Mouse (Mus musculus): ENCODE measurements around the gene Khdc1a.
A peak's percentile ranks its signal among the peaks of the same experiment; 100 is the strongest.
"Not testable (repeated sequence)": the region's sequence is repeated elsewhere in the genome, so short reads cannot be mapped to it uniquely, and the experiment has no call there.

Gene Khdc1a

DNA sequence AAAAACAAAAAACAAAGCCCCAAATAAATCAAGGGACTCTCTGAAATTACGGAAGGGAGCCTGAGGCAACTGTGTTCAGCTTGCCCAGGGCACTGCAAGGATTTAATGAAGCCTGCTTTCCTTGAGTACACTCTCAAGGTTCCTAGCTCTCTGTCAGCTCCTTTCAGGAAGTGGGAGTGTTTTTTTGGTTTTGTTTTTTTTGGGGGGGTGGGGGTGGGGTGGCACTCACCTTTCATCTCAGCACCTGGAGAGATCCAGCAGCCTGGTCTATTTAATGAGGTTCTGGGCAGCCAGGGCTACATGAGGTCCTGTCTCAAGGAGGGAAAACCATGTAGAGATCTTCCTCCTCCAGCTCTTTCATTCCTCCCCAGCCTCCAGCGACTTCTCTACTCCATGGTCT is at the start of gene Khdc1a:
Khdc1a (plus strand) TSS at position 301 of the 400 bp plus-strand sequence.
- no peak for DNase-seq

DNA sequence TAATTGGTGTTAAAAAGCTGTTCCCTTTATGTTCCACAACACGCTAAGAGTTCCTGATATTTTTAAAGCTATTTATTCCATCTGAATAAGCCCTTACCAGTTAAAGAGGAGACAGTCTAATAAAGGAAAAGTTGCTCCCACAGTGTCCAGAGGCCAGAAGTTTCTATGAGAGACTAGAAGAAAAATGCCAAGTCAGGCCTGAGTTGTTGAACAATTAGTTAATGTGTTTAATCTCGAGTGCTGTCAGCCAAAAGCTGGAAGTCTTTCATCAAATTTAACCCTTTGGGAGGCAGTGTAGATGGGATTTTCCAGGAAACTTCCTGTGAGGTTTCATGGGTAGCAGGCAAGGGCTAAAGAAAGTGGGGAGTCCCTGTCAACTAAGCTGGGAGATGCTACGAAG is 49.6 kb upstream of the Khdc1a start:
- DNase-seq, result peak; percentile 71

DNA sequence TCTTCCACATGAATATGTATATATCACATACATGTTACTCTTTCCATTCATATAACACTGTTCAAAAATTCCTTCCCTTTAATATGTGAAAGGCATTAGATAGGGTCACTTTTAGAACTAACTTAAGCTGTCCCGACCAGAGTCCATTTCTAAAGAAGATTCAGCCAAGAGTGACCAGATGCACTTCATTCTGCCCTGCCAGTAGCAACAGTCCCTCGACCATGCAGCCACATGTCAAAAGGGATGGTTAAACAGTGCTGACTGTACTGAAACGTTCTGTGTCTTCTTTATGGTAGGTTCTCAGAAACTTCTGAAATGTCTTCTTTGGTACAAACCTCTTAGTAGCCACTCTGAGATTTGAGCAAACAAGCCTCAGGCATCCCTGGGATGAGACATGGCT is 47.8 kb upstream of the Khdc1a start:
- DNase-seq, result peak; percentile 63

DNA sequence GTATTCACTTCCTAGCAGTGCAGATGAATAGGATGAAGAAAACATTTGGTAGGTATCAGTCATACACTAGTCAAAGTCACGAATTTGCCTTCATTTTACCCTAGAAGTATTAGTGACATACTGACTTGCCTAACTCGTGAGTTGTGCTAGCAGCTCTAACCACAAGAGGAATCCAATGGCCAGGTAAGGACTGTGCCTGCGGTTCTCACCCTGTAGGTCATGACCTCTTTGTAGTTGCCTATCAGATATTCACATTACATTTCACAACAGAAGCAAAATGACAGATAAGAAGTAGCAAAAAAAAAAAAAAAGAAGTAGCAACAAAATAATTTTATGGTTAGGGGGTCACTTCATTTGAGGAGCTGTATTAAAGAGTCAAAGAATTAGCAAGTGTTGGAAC is 45.3 kb upstream of the Khdc1a start:
- DNase-seq, result no peak

DNA sequence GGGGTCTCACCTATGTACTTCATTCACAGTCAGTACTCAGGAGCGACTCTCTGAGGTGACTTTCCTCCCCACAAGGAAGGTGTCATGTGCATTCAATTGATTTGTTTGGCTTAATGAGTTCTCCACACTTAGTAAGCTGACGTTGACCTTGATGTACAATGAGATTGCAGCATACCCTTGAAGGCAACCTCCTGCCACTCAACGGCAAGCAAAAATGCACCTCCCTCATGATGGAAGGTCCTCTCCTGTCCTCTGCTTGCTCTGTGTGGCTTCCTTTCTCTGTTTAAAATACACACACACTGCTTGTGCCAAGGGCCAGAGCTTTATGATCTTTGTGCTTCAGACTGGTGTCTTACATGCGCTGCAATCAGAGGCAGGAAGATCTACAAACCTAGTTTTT is 44.8 kb upstream of the Khdc1a start:
- no peak for DNase-seq

DNA sequence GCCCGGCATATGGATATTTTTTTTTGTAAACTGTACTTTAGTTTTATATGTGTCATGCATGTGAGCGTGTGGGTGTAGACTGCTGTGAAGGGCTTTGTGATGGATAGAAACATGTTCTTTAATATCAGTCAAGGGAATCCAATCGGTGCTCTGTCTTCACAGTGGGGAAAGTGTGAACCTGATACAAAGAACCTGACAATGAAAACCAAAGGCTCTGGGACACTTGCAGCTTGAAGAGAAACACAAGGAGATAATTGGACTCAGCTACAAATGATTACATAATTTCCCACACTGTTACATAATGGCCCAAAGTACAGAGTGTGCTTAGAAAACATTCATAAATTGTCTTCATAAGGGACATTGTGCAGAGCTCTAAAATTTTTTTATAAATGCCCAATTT is 44.0 kb upstream of the Khdc1a start:
- peak; percentile 85 for DNase-seq

DNA sequence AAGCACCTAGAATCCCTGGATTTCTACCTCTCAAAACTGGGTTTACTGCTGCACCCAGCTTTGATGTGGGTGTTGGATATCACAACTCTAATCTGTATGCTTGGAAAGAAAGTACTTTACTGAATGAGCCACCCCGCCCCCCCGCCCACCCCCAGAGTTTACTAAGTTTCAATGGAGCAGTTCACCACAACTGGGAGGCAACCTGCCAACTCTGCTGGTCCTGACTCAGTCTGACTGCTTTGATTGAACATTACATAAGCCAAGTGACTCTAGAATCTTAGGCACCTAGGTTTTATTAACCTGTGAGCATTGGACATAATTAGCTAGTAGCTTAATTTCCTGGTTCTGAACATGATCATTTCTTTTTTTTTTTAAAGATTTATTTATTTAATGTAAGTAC is 35.1 kb upstream of the Khdc1a start:
- DNase-seq, result no peak

DNA sequence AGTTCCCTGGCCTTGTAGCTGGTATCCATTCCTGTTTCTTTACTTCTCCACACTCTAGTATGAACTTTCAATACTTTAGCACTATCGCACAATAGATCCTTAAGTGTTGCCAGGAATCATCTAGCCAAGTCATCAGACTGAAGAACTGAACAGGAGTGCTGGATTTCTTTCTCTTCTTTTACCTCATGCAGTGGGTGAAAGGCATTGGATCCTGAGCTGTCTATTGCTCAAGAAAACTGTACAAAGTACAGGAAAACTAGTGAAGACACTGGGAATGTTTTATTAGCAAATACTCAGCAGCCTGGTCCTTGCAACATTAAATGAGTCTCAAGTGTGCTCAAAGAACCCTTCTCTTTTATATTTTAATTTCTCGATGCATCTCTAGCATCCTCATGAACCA is 33.7 kb upstream of the Khdc1a start:
- no peak for DNase-seq

DNA sequence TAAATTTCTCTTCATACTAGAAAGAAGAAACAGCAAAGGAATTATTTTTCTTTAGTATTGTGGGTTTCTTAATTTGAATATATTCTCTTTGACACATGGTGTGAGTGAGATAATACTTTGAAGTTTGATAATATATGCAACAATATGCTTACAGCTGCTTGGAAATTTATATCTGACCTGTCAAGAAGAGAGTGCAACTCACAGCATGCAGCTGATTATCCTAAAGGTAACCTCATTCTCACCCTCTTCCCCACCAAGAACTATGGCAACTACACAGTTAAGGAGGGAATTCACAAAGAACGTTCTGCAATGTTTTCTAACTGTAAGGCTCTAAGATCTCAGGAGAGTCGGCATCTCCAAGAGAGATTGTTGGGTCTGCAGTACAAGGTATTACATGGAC is 33.1 kb upstream of the Khdc1a start:
- no peak for DNase-seq

DNA sequence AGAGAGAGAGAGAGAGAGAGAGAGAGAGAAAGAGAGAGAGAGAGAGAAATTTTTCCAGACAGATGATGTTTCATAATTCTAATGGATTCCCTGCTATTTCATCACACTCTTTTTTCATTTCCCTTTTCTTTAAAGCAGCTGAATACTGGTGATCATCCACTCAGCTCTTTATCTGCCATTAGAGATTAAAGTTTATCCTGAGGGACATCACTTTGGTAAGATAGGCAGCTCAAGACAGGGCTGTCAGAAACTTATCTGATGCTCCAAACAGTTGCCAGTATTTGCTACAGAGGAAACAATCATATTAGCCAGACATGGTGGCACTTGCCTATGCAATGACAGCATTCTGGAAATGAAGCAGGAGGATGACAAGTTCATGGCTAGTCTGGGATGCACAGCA is 31.2 kb upstream of the Khdc1a start:
- DNase-seq, result no peak

DNA sequence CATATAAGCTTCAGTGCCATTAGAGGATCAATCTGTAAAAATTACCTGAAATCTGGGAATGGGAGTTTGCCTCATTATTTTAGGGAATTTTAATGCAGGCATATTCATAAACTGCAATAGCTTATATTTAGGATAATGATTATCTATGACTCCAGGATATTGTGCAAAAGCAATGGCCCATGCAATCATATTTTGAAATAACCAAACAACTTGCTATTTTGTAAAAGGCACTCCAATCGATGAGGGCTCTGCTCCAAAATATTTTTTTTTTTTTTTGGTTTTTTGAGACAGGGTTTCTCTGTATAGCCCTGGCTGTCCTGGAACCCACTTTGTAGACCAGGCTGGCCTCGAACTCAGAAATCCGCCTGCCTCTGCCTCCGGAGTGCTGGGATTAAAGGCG is 29.2 kb upstream of the Khdc1a start:
- not testable (repeated sequence) for DNase-seq

DNA sequence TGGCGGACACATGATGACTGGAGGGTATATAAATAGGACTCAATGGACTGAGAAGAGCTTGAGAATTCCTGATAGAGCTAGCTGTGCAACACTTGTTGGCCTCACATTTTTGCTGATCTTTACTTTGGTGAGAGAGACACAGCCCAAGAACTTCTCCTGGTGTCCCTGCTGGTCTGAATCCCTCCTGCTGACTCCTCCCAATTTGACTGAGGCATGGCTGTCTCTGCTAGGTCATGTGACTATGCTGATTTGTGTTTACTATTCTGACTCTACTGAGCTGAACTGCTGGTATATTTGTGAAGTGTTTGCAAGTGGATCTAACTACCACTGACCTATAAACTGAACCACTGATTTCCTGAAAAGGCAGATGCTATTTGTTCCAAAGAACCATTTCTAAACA is 27.8 kb upstream of the Khdc1a start:
- no peak for DNase-seq

DNA sequence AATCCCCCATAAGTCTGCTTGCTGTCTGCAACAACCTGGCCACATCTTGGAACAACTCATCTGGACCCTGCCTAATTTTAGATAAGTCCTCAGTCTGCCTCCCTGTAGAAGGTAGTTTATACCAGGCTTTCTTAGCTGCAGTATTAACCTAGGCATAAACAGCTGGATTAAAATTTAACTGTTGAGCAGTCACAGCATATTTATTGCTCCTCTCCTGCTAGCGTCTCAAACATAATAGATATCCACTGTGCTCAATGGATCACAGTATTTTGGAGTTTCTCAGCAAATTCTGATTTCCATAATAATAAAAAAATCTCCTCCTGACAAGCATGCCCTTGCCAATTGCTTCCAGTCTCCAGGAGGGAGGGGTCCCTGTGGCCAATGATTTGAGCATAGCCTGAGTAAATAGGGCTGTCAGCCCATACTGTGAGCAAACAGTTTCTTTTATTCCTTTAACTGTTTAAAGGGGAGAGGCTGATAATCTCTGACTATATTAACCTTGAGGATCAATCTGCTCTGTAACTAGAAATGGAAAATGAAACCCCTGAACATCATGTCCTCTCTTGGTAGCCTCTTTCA is 25.4 kb upstream of the Khdc1a start:
- DNase-seq, result peak; percentile 68

DNA sequence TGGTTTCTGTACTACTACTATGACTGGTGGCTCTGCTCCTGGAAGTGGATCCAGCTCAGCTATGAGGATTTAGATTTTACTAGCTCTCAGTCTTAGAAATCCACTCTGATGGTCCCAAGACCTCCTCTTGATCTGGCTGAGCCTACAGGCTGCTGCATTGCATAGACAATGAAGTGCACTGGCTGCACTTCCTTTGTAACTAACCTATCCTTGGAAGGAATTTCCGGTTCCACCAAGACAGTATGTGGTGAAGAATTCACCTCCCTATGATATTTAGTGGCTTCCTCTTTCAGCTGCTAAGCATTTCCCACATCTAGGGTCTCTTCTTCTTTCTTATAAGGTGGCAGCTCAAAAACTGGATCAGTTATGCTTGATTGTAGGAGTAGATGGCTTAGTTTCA is 24.8 kb upstream of the Khdc1a start:
- DNase-seq, result no peak

DNA sequence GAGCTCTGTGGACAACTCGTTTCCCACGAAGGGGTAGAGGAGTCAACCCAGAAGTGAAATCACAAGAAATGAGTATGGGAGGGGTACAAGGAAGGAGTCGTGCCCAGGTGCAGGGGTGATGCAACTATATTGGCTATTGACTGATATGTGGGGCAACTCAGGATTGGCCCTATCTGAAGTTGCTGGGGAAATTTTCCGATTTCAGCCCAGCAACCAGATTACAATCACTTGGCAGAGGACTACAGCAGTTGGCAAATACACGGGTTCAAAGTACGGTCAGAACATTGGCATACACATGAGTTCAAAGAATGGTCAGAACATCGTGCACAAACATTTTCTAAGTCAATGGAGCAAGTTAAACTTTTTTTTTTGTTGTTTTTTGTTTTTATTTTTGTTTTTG is 22.7 kb upstream of the Khdc1a start:
- peak; percentile 89 for DNase-seq

DNA sequence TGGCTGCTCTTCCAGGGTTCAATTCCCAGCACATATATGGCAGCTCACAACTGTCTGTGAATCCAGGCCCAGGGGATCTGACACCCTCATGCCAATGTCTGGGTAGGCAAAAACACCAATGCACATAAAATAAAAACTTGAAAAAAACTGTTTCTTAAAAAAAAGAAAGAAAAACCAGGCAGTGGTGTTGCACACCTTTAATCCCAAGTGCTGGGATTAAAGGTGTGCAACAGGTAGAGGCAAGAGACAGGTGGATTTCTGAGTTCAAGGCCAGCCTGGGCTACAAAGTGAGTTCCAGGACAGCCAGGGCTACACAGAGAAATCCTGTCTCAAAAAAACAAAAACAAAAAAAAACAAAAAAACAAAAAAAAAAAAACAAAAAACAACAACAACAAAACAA is 18.3 kb upstream of the Khdc1a start:
- DNase-seq, result not testable (repeated sequence)

DNA sequence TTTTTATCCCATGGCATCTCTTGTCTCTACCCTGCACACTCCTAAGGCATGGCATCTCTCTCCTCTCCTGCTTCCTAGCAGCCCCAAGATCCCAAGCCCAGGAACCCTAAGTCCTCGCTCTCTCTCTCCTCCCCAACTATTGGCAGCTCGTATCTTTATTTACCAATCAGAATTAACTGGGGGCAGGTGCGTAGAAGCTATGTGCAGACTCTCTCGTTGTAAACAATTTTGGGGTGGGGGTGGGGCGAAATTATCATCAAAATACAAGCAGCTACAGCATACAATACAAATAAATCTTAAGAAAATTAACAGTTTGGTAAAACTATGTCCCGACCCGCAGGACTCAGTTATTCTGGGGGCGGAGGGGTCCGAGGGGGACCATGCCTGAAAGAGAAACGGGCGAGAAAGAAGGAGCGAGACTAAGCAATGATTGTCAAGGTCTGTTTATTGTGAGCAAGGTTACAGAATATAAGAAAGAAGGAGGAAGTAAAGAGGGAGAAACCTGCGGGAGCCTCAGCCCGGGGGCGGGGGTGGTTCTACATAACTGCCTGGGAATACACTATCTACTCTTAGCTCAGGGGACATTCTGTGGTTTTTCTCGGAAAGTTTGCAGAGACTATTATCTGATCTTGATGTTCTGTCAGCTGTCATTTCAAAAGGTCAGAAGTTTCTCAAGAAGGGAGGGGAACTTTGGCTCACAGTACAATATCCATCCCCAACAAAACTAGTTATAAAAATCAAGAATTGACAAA is 16.0 kb upstream of the Khdc1a start:
- DNase-seq, result no peak

DNA sequence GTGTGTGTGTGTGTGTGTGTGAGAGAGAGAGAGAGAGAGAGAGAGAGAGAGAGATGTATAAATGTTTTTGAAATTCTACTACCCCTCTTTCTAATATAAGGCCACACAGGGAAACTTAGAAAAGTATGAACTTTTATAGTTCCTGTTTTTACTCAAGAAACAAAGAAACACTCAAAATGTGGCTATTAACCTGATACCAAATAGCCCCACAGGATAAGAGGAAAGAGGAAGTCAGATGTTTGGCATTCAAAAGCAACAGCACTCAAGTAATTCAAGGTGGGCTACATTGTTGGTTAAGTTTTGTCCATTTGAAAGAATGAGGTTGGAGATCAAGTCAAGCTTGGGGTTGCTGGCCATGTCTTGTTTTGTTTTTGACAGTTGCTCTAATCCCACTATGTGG is 13.6 kb upstream of the Khdc1a start:
- no peak for DNase-seq

DNA sequence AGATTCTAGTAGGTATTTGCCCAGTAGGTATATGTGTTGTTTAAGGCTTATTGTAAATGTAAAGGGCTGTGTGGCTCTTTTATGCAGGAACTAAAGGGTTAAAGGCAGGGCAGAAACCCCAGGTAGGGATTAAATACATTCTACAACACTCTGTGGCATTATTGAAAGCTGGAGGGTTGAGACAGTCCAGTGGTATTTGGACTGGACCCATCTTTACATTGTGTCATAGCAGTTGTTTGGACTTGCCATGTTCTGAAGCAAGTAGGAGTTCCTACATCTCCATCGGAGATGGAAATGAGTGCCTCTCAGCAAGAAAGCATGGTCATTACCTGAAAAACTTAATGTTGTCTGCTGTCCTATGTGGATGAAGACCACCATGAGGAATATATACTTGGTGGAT is 8.7 kb upstream of the Khdc1a start:
- no peak for DNase-seq

DNA sequence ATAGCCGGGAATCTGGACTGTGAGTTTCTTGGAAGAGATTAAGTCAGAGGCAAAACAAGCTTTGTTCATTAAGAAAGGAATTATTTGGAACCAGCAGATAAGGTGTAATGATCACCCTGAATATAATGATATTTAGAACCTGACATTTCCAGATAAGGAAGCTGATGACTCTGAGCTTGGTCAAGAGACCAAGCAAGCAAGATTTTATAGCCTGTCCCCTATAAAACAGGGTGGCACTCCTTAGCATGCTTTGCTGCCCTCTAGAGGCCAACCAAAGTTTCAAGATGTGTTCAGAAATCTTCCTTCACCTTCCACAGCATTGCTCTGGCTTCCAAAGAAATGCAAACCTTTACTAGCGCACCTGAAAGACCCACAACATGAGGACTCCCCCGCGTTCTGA is 5.2 kb upstream of the Khdc1a start:
- peak; percentile 62 for DNase-seq

DNA sequence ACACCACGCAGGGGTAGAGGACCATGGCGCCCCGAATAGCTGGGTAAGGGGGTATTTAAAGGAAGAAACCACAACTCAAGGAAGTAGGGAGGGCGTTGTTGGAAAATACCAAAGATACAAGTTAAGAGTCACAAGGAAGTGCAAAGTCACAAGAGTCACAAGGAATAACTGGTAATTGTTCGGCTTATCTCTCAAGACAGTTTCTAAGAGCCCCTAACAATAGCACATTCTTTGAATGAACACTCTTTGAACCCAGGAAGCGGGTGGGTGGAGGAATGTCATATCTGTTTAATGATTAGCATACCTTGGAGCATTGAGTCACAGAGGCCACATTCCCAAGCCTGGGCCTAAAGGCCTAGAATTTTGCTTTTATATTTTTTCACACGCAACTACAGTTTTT is 4.7 kb upstream of the Khdc1a start:
- not testable (repeated sequence) for DNase-seq

DNA sequence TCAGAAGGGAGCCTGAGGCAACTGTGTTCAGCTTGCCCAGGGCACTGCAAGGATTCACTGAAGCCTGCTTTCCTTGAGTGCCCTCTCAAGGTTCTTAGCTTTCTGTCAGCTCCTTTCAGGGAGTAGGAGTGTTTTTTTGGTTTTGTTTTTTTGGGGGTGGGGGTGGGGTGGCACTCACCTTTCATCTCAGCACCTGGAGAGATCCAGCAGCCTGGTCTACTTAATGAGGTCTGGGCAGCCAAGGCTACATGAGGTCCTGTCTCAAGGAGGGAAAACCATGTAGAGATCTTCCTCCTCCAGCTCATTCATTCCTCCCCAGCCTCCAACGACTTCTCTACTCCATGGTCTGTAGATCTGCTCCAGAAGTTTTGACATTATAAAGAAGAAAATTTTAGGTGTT is 18.6 kb downstream of the Khdc1a start, which contains the start of gene Khdc1c:
Khdc1c (plus strand) TSS at position 301 of the 400 bp plus-strand sequence.
- DNase-seq, result not testable (repeated sequence)

DNA sequence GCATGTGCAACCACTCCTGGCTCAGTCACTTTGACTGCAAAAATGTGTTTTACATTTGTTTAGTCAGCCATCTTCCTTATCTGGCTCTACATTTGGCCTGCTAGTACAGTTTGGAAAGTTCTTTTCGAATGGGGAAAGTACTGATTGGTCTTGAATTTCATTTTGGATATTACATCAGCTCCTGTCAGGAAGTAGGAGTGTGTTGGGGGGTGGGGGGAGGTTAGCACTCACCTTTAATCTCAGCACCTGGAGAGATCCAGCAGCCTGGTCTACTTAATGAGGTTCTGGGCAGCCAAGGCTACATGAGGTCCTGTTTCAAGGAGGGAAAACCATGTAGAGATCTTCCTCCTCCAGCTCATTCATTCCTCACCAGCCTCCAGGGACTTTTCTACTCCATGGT is 33.8 kb downstream of the Khdc1a start, which contains the start of gene Khdc1b:
Khdc1b (plus strand) TSS at position 301 of the 400 bp plus-strand sequence.
- DNase-seq, result no peak

DNA sequence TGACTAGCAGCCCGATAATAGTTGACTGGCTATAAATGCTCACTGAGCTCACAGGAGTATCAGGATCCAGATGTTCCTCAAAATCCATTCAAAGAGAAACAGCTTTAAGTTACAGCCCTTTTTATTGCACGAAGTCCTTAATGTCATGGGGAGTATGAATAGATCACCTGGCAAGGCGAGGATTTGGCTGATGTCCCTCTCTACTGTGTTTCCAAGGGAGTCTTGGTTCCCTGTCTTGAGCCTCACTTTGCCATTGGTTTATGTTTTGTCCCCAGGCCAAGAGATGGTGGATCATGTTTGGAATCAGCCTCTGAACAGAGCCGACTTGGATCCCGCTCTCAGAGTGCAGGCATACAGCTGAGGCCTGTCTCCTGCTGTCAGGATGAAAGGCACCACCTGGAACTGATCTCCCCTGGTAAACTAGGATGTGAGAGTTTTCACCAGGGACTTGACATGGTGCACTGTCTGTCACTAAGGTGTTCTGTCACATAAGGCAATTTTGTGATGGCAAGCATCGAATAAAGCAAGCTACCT is 41.8 kb downstream of the Khdc1a start:
- DNase-seq, result no peak
